Mouse (Mus musculus) hindbrain, embryonic 15.5 days (tissue): ENCODE results near the gene Haus8. TPM values are rescaled to one million over a fixed set of nuclear protein-coding genes. Genes with fewer than 3 reads are reported as not detected.
A peak's percentile ranks its signal among the peaks of the same experiment; 100 is the strongest.
"Not testable (repeated sequence)": the region's sequence is repeated elsewhere in the genome, so short reads cannot be mapped to it uniquely, and the experiment has no call there.

ENCODE experiments used
- ATAC-seq: fragments of 200-750 bp; cut with Nextera tagmentation; 2 replicates; pipeline ENCODE4 v1.8.0; 2017; ENCODE audit warnings: low read depth, moderate number of reproducible peaks, moderate TSS enrichment; ENCODE audit not compliant: low FRiP score
- H3K27ac ChIP-seq: fragments of 300-500 bp; sonication (generic); replicated peaks from 2 replicates; pipeline ENCODE4 v1.5.1; 2015; ENCODE audit warnings: mild to moderate bottlenecking, inconsistent platforms
- H3K27me3 ChIP-seq: fragments of 300-500 bp; sonication (generic); 2 replicates; pipeline ENCODE4 v1.6.1; 2015; ENCODE audit warnings: control low read depth, inconsistent platforms
- H3K36me3 ChIP-seq: fragments of 300-500 bp; sonication (generic); 2 replicates; pipeline ENCODE4 v1.6.1; 2015; ENCODE audit warnings: control low read depth, inconsistent platforms
- H3K4me1 ChIP-seq: fragments of 300-500 bp; sonication (generic); replicated peaks from 2 replicates; pipeline ENCODE4 v1.6.1; 2015; ENCODE audit warnings: control low read depth, inconsistent platforms
- H3K4me2 ChIP-seq: fragments of 300-500 bp; sonication (generic); 2 replicates; pipeline ENCODE4 v1.6.1; 2015; ENCODE audit warnings: moderate library complexity, mild to moderate bottlenecking, inconsistent platforms
- H3K4me3 ChIP-seq: fragments of 300-500 bp; sonication (generic); 2 replicates; pipeline ENCODE4 v1.5.1; 2015; ENCODE audit warnings: mild to moderate bottlenecking, inconsistent platforms
- H3K9ac ChIP-seq: fragments of 300-500 bp; sonication (generic); 2 replicates; pipeline ENCODE4 v1.6.1; 2015; ENCODE audit warnings: inconsistent platforms
- H3K9me3 ChIP-seq: fragments of 300-500 bp; sonication (generic); 2 replicates; pipeline ENCODE4 v1.6.1; 2016; ENCODE audit warnings: control low read depth, inconsistent platforms
- WGBS: fragments of 180-500 bp; shearing (Covaris S2); methylation state at CpG from one replicate; pipeline ENCODE4 v1.1.7; 2015; 5-methylcytosine and 5-hydroxymethylcytosine counted together
- polyA plus RNA-seq: library from polyadenylated mRNA; unstranded; fragments of >200 nt; fragmentation: Nextera tagmentation; extraction: Ambion mirVana; gene quantifications from 2 replicates; pipeline ENCODE4 v1.2.1, GENCODE M21; 2015

Haus8 gene
- polyA plus RNA-seq, 1 experiment from 2014 or later = 62.6 TPM

GRCm38 (mm10) chr8:71214266-71214665 lies 58.5 kb downstream of the Haus8 start:
- not testable (repeated sequence) for H3K4me1 ChIP-seq, H3K36me3 ChIP-seq, H3K4me2 ChIP-seq

GRCm38 (mm10) chr8:71205541-71205967 lies 67.2 kb downstream of the Haus8 start:
- H3K4me3 ChIP-seq = peak overlapping the region; percentile 27
- not testable (repeated sequence) for H3K9me3 ChIP-seq, H3K27ac ChIP-seq, H3K9ac ChIP-seq, H3K36me3 ChIP-seq, H3K27me3 ChIP-seq, H3K4me1 ChIP-seq
- peak; percentile 73 for ATAC-seq
- H3K4me2 ChIP-seq = peak overlapping the region; percentile 46
- WGBS = 7% methylated on average over 7 of the region's 11 CpGs

More at GRCm38 (mm10) chr8:71214266-71214665, 58.5 kb downstream of the Haus8 start:
- ATAC-seq, H3K27me3 ChIP-seq, H3K9me3 ChIP-seq, H3K27ac ChIP-seq, H3K4me3 ChIP-seq, H3K9ac ChIP-seq: not testable (repeated sequence)
- 88% methylated on average over 5 of the region's 5 CpGs for WGBS

Other genes with a start within 250 kb of the Haus8 start
- 17.3 and 17.9 TPM in 2 replicates for gene Myo9b, start 220 bp downstream of the Haus8 start, polyA plus RNA-seq
- 113 TPM in 2 replicates for gene Use1, start 93.9 kb upstream of the Haus8 start, polyA plus RNA-seq
- 6.6 and 7.4 TPM in 2 replicates for gene Ocel1, start 98.4 kb upstream of the Haus8 start, polyA plus RNA-seq
- gene Nr2f6, start 109.0 kb upstream of the Haus8 start, polyA plus RNA-seq = 29.3 and 31.4 TPM in 2 replicates
- gene Ushbp1, start 122.9 kb upstream of the Haus8 start, polyA plus RNA-seq = 7.6 and 7.7 TPM in 2 replicates
- gene Babam1, start 123.9 kb upstream of the Haus8 start, polyA plus RNA-seq = 96.4 and 99.4 TPM in 2 replicates
- gene Ankle1, start 133.1 kb upstream of the Haus8 start, polyA plus RNA-seq = 11.0 and 11.3 TPM in 2 replicates
- gene Abhd8, start 190.7 kb upstream of the Haus8 start, polyA plus RNA-seq = 183 and 195 TPM in 2 replicates
- 172 and 189 TPM in 2 replicates for gene Mrpl34, start 192.0 kb upstream of the Haus8 start, polyA plus RNA-seq
- gene Dda1, start 196.3 kb upstream of the Haus8 start, polyA plus RNA-seq = 217 and 231 TPM in 2 replicates
- 7.7 and 8.6 TPM in 2 replicates for gene Ano8, start 213.0 kb upstream of the Haus8 start, polyA plus RNA-seq
- gene Gtpbp3, start 215.2 kb upstream of the Haus8 start, polyA plus RNA-seq = 12.0 and 15.3 TPM in 2 replicates
- 9.5 and 10.9 TPM in 2 replicates for gene Plvap, start 238.8 kb upstream of the Haus8 start, polyA plus RNA-seq